Mouse (Mus musculus): ENCODE results near the gene Olfr967.

DNA sequence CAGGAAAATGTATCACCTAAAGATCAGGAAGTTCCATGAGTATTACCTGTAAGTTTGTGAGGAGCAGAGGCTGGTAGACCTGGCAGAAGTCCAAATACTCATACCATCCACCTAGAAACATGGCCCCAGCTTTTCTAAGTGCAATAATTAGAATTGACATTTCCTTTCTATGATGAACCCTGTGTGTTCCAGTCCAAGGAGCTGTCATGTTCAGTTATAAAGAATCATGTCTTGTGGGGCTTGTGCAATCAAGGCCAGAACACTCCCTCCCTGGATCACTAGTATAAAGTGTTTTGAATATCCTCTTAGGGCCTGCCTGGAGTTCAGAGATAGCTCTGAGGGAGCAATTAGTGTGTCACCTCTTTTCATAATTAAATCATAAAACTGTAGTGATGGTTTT lies 39.0 kb upstream of the Olfr967 start, which contains the start of gene Olfr149:
- TF ChIP-seq HCFC1 (IDR thresholded peaks at IDR 0.05; ENCODE audit: borderline replicate concordance, insufficient read depth, low read length) (no peak), ZC3H11A (IDR thresholded peaks at IDR 0.05; ENCODE audit: borderline replicate concordance, low read depth, low read length) (no peak), ZNF384 (IDR thresholded peaks at IDR 0.05; ENCODE audit: low read depth, low read length) (no peak)
